Mouse (Mus musculus) adrenal gland, postnatal 0 days (tissue): Measurements from ENCODE around the gene Zc3h12d. TPM values are rescaled to one million over a fixed set of nuclear protein-coding genes. Genes with fewer than 3 reads are reported as not detected.

Experiments
- microRNA-seq: library from miRNA; unstranded; fragments of <30 nt; microRNA quantifications from one replicate; pipeline ENCODE4, GENCODE M21; 2016; ENCODE audit warnings: borderline replicate concordance; ENCODE audit not compliant: insufficient number of aligned reads
- polyA plus RNA-seq: library from polyadenylated mRNA; unstranded; fragments of >200 nt; fragmentation: Nextera tagmentation; extraction: Ambion mirVana; gene quantifications from 2 replicates; pipeline ENCODE4 v1.2.1, GENCODE M21; 2015

Zc3h12d gene
- 0.08 and 0.12 TPM in 2 replicates for polyA plus RNA-seq

GRCm38 (mm10) chr10:7832171-7832676, at the start of gene Zc3h12d:
TSS of gene Zc3h12d (plus strand) at chr10:7832470.

GRCm38 (mm10) chr10:7792751-7793385, 39.4 kb upstream of the Zc3h12d start, which contains the start of the genes Ginm1 and Ppil4:
TSS of gene Ginm1 (minus strand) at chr10:7792824.
TSS of gene Ppil4 (plus strand) at chr10:7792891.

Small RNA genes within 50 kb of the gene (microRNA-seq; reads per million reads assigned to microRNA genes)
- gene Mir5104 = not detected

Other genes starting within 250 kb of the Zc3h12d start
- 17.4 and 27.1 TPM in 2 replicates for gene Lrp11, start 242.7 kb upstream of the Zc3h12d start, polyA plus RNA-seq
- 24.4 and 27.2 TPM in 2 replicates for gene Nup43, start 165.0 kb upstream of the Zc3h12d start, polyA plus RNA-seq
- 98.4 and 112 TPM in 2 replicates for gene Pcmt1, start 151.3 kb upstream of the Zc3h12d start, polyA plus RNA-seq
- 4.7 and 4.8 TPM in 2 replicates for gene Lats1, start 151.3 kb upstream of the Zc3h12d start, polyA plus RNA-seq
- gene Katna1, start 106.5 kb upstream of the Zc3h12d start, polyA plus RNA-seq = 29.4 and 37.7 TPM in 2 replicates
- gene Ginm1, start 39.6 kb upstream of the Zc3h12d start, polyA plus RNA-seq = 205 and 321 TPM in 2 replicates
- 19.2 and 26.1 TPM in 2 replicates for gene Ppil4, start 39.6 kb upstream of the Zc3h12d start, polyA plus RNA-seq
- 11.9 and 12.3 TPM in 2 replicates for gene Tab2, start 123.8 kb downstream of the Zc3h12d start, polyA plus RNA-seq